Mouse (Mus musculus) embryonic facial prominence, embryonic 11.5 days (tissue): ENCODE measurements around the gene Man2a1. TPM values are rescaled to one million over a fixed set of nuclear protein-coding genes. Genes with fewer than 3 reads are reported as not detected.
A peak's percentile ranks its signal among the peaks of the same experiment; 100 is the strongest.

Source experiments
- ATAC-seq: fragments of 200-750 bp; cut with Nextera tagmentation; replicated peaks from 2 replicates; pipeline ENCODE4 v1.8.0; 2017; ENCODE audit warnings: low read depth; ENCODE audit not compliant: insufficient number of reproducible peaks, low FRiP score, low TSS enrichment
- DNase-seq: peaks from one replicate; pipeline ENCODE4 v3.0.0-alpha.2; 2015; ENCODE audit warnings: low spot score
- H3K27ac ChIP-seq: fragments of 300-500 bp; sonication (generic); replicated peaks from 2 replicates; pipeline ENCODE4 v1.5.1; 2014; ENCODE audit warnings: mild to moderate bottlenecking, low read depth, low read length, control low read depth
- H3K27me3 ChIP-seq: fragments of 300-500 bp; sonication (generic); 2 replicates; pipeline ENCODE4 v1.6.1; 2014; ENCODE audit warnings: mild to moderate bottlenecking, low read length, moderate library complexity, mixed read lengths; ENCODE audit not compliant: control insufficient read depth, insufficient read depth
- H3K36me3 ChIP-seq: fragments of 300-500 bp; sonication (generic); replicated peaks from 2 replicates; pipeline ENCODE4 v1.6.1; 2014; ENCODE audit warnings: low read depth, mild to moderate bottlenecking, low read length, moderate library complexity, mixed read lengths; ENCODE audit not compliant: control insufficient read depth, insufficient read depth
- H3K4me1 ChIP-seq: fragments of 300-500 bp; sonication (generic); 2 replicates; pipeline ENCODE4 v1.6.1; 2014; ENCODE audit warnings: low read length, mixed read lengths; ENCODE audit not compliant: control insufficient read depth, insufficient read depth
- H3K4me2 ChIP-seq: fragments of 300-500 bp; sonication (generic); 2 replicates; pipeline ENCODE4 v1.6.1; 2014; ENCODE audit warnings: low read depth, mild to moderate bottlenecking, control low read depth, low read length, moderate library complexity
- H3K4me3 ChIP-seq: fragments of 300-500 bp; sonication (generic); 2 replicates; pipeline ENCODE4 v1.5.1; 2014; ENCODE audit warnings: low read depth, low read length, control low read depth
- H3K9ac ChIP-seq: fragments of 300-500 bp; sonication (generic); replicated peaks from 2 replicates; pipeline ENCODE4 v1.6.1; 2014; ENCODE audit warnings: mild to moderate bottlenecking, control low read depth, low read length
- H3K9me3 ChIP-seq: fragments of 300-500 bp; sonication (generic); replicated peaks from 2 replicates; pipeline ENCODE4 v1.6.1; 2016; ENCODE audit warnings: mild to moderate bottlenecking, low read length, inconsistent platforms, mixed read lengths; ENCODE audit not compliant: control insufficient read depth
- WGBS: fragments of 180-500 bp; shearing (Covaris S2); extraction: QIAGEN DNeasy Blood & Tissue Kit; methylation state at CpG from one replicate; pipeline ENCODE4 v1.1.7; 2014; 5-methylcytosine and 5-hydroxymethylcytosine counted together
- polyA plus RNA-seq: library from polyadenylated mRNA; unstranded; fragments of >200 nt; fragmentation: Nextera tagmentation; extraction: Ambion mirVana; gene quantifications from 2 replicates; pipeline ENCODE4 v1.2.1, GENCODE M21; 2014

The Man2a1 gene
- polyA plus RNA-seq, 1 experiment from 2014 or later = 3.9 TPM

GRCm38 (mm10) chr17:64592355-64592754, 8.2 kb upstream of the Man2a1 start:
- 78% methylated on average over 2 of the region's 2 CpGs for WGBS

GRCm38 (mm10) chr17:64592788-64593187, 7.7 kb upstream of the Man2a1 start:
- H3K27ac ChIP-seq = no peak overlapping the region
- no peaks in the 10 kb centered on the region for H3K9me3 ChIP-seq
- WGBS = 84% methylated on average over 3 of the region's 3 CpGs

More at GRCm38 (mm10) chr17:64592355-64592754, 8.2 kb upstream of the Man2a1 start:
- Histone ChIP-seq H3K4me3 (no peak overlapping the region), H3K36me3 (no peaks in the 10 kb centered on the region), H3K4me1 (no peaks in the 10 kb centered on the region), H3K9ac (no peak overlapping the region), H3K27me3 (no peaks in the 10 kb centered on the region), H3K27ac (no peak overlapping the region), H3K9me3 (no peaks in the 10 kb centered on the region), H3K4me2 (no peak overlapping the region)
- ATAC-seq (no peak), DNase-seq (no peak)

DNA sequence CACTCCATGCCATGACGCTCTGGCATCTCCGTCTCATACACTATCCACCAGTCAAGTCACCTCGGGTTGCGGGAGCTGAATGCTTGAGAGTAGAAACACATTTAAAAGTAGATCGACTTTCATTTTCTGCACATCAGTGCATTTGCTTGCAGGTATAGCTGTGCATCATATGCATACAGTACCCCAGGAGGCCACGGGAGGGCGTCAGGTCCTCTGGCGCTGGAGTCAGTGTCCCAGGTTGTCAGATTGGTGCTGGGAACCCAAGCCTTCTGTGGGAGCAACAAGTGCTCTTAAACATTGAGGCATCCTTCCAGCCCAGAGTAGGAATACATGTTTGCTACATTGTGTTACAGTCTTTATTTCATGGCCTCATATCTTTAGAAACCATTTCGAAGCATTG, 2.8 kb upstream of the Man2a1 start:
- Histone ChIP-seq H3K27me3 (no peaks in the 10 kb centered on the region), H3K9ac (no peak overlapping the region), H3K4me1 (no peaks in the 10 kb centered on the region), H3K27ac (no peak overlapping the region), H3K36me3 (no peaks in the 10 kb centered on the region), H3K4me3 (no peak overlapping the region), H3K9me3 (no peaks in the 10 kb centered on the region), H3K4me2 (no peak overlapping the region)
- no peak for ATAC-seq
- 84% methylated on average over 9 of the region's 9 CpGs for WGBS
- DNase-seq = no peak

More at GRCm38 (mm10) chr17:64592788-64593187, 7.7 kb upstream of the Man2a1 start:
- Histone ChIP-seq H3K9ac (no peak overlapping the region), H3K36me3 (no peaks in the 10 kb centered on the region), H3K4me1 (no peaks in the 10 kb centered on the region), H3K4me3 (no peak overlapping the region), H3K4me2 (no peak overlapping the region), H3K27me3 (no peaks in the 10 kb centered on the region)
- no peak for ATAC-seq
- DNase-seq = no peak

DNA sequence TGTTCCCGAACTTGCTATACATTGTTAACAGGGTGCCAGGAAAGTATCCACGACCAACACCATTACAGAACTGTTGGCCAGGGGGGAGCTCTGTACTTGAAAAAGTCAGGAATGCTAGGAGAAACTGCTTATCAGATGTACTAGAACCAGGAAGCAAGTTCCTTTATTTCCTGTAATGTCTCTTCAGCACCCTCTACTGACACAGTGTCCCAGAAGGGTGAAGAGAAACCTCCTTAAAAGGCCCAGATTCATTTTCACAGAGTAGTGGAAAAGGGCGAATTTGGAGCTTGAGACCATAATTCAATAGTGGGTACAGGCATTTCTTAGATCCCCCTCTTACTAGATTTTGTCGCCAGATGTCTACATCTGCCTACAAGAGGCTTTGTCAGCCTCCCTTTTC, 620 bp upstream of the Man2a1 start:
- WGBS = 36% methylated on average over 4 of the region's 4 CpGs
- Histone ChIP-seq H3K27ac (no peak overlapping the region), H3K4me3 (peak overlapping the region; percentile 88; the same call in 1 of the 2 replicates), H3K9me3 (no peaks in the 10 kb centered on the region), H3K9ac (no peak overlapping the region), H3K36me3 (no peaks in the 10 kb centered on the region), H3K4me2 (peak overlapping the region; percentile 91), H3K4me1 (no peaks in the 10 kb centered on the region), H3K27me3 (no peaks in the 10 kb centered on the region)
- ATAC-seq (no peak), DNase-seq (peak; percentile 26)

GRCm38 (mm10) chr17:64601091-64601750, 685 bp downstream of the Man2a1 start:
- peak; percentile 12 for ATAC-seq

DNA sequence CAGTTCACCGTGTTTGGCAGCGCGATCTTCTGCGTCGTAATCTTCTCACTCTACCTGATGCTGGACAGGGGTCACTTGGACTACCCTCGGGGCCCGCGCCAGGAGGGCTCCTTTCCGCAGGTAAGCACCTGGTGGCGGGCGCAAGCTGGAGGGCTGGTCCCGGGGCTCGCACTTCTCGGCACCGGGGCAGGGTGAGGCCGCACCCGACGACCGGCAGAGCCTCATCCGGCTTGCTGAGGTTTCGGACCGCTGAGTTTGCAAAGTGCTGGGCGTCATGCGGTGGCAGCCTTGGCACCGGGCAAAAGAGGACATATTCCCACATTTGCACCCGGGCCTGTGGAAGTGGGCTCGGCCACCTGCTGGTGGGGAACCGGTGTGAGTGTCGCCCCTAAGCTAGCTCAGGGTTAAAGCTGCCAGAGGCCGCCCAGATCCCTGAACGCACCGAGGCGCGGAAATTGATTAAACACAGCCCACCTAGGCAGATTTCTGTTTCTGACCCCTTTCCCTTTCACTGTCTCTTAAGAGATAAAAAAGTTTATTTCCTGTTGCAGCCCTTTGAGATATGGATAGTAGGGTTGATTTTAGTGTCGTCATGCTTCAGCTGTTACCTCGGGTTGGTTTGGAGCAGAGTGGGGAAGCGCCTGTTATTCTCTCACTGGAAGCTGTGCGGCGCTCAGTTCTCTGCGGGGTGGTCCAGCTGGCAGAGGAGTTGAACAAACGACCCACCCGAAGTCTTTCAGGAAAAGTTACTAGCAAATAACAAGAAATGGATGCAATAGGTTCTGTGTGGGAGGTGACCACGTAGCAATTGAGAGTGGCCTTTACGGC, 1.4 kb downstream of the Man2a1 start:
- H3K4me2 ChIP-seq = peak overlapping the region; percentile 91
- no peak overlapping the region for H3K27ac ChIP-seq
- peak overlapping the region; percentile 93 for H3K9ac ChIP-seq
- DNase-seq (peak; percentile 76), ATAC-seq (peak; percentile 35; the same call in 1 of the 2 replicates)
- H3K27me3 ChIP-seq = no peaks in the 10 kb centered on the region
- no peaks in the 10 kb centered on the region for H3K9me3 ChIP-seq
- under 1% methylated on average over 44 of the region's 44 CpGs for WGBS
- peak overlapping the region; percentile 88 for H3K4me3 ChIP-seq
- no peaks in the 10 kb centered on the region for H3K36me3 ChIP-seq
- H3K4me1 ChIP-seq = no peaks in the 10 kb centered on the region

More at GRCm38 (mm10) chr17:64601091-64601750, 685 bp downstream of the Man2a1 start:
- H3K27me3 ChIP-seq = no peaks in the 10 kb centered on the region
- peak overlapping the region; percentile 81 for H3K27ac ChIP-seq
- no peaks in the 10 kb centered on the region for H3K9me3 ChIP-seq
- 1% methylated on average over 66 of the region's 73 CpGs for WGBS
- H3K4me2 ChIP-seq = peak overlapping the region; percentile 91
- peak overlapping the region; percentile 88 for H3K4me3 ChIP-seq
- peak overlapping the region; percentile 93 for H3K9ac ChIP-seq
- H3K36me3 ChIP-seq = no peaks in the 10 kb centered on the region
- peak; percentile 50 for DNase-seq
- H3K4me1 ChIP-seq = no peaks in the 10 kb centered on the region

- Histone ChIP-seq H3K4me2 (peak overlapping the region; percentile 91), H3K4me1 (no peaks in the 10 kb centered on the region), H3K36me3 (no peaks in the 10 kb centered on the region), H3K9me3 (no peaks in the 10 kb centered on the region), H3K27ac (no peak overlapping the region), H3K27me3 (no peaks in the 10 kb centered on the region), H3K9ac (no peak overlapping the region), H3K4me3 (0 out of 2 replicates have a peak overlapping the region, but pooled peaks have one; percentile 5)
- no peak for ATAC-seq
- WGBS = 69% methylated on average over 9 of the region's 9 CpGs
- no peak for DNase-seq
These were observed 2.6 kb downstream of the Man2a1 start for GRCm38 (mm10) chr17:64603134-64603533.

- no peaks in the 10 kb centered on the region for H3K27me3 ChIP-seq
- no peaks in the 10 kb centered on the region for H3K4me1 ChIP-seq
- ATAC-seq (no peak), DNase-seq (no peak)
- H3K9me3 ChIP-seq = no peaks in the 10 kb centered on the region
- H3K4me3 ChIP-seq = no peak overlapping the region
- H3K36me3 ChIP-seq = no peaks in the 10 kb centered on the region
- no peak overlapping the region for H3K4me2 ChIP-seq
- no peak overlapping the region for H3K27ac ChIP-seq
- WGBS = 82% methylated on average over 5 of the region's 5 CpGs
- no peak overlapping the region for H3K9ac ChIP-seq
These were observed 3.0 kb downstream of the Man2a1 start for GRCm38 (mm10) chr17:64603534-64603933.
